Mouse (Mus musculus) stomach, embryonic 14.5 days (tissue): ENCODE data around the gene Ptpn4. TPM values are rescaled to one million over a fixed set of nuclear protein-coding genes. Genes with fewer than 3 reads are reported as not detected.

ENCODE experiments used
- ATAC-seq: fragments of 200-750 bp; cut with Nextera tagmentation; 2 replicates; pipeline ENCODE4 v1.8.0; 2017; ENCODE audit warnings: low read depth, moderate TSS enrichment; ENCODE audit not compliant: insufficient number of reproducible peaks, insufficient read depth, low FRiP score
- H3K27ac ChIP-seq: fragments of 300-500 bp; sonication (generic); 2 replicates; pipeline ENCODE4 v1.5.1; 2014; ENCODE audit warnings: mild to moderate bottlenecking, low read length, moderate library complexity, mixed read lengths
- H3K27me3 ChIP-seq: fragments of 300-500 bp; sonication (generic); 2 replicates; pipeline ENCODE4 v1.6.1; 2014; ENCODE audit warnings: low read length, control low read depth, mixed read lengths; ENCODE audit not compliant: control insufficient read depth, insufficient read depth
- H3K36me3 ChIP-seq: fragments of 300-500 bp; sonication (generic); 2 replicates; pipeline ENCODE4 v1.6.1; 2014; ENCODE audit warnings: mild to moderate bottlenecking, control low read depth, low read length, moderate library complexity, mixed read lengths; ENCODE audit not compliant: control insufficient read depth, insufficient read depth
- H3K4me1 ChIP-seq: fragments of 300-500 bp; sonication (generic); 2 replicates; pipeline ENCODE4 v1.6.1; 2014; ENCODE audit warnings: low read length, control low read depth, mixed read lengths; ENCODE audit not compliant: control insufficient read depth, insufficient read depth
- H3K4me2 ChIP-seq: fragments of 300-500 bp; sonication (generic); replicated peaks from 2 replicates; pipeline ENCODE4 v1.6.1; 2014; ENCODE audit warnings: low read depth, low read length, control low read depth
- H3K4me3 ChIP-seq: fragments of 300-500 bp; sonication (generic); 2 replicates; pipeline ENCODE4 v1.5.1; 2014; ENCODE audit warnings: low read depth, low read length, control low read depth
- H3K9ac ChIP-seq: fragments of 300-500 bp; sonication (generic); replicated peaks from 2 replicates; pipeline ENCODE4 v1.6.1; 2014; ENCODE audit warnings: low read depth, mild to moderate bottlenecking, control low read depth, low read length, moderate library complexity, mixed read lengths
- H3K9me3 ChIP-seq: fragments of 300-500 bp; sonication (generic); 2 replicates; pipeline ENCODE4 v1.6.1; 2016; ENCODE audit warnings: low read depth, low read length, control low read depth; ENCODE audit not compliant: control insufficient read depth
- WGBS: fragments of 180-500 bp; shearing (Covaris S2); extraction: QIAGEN DNeasy Blood & Tissue Kit; methylation state at CpG from one replicate; pipeline ENCODE4 v1.1.7; 2014; 5-methylcytosine and 5-hydroxymethylcytosine counted together
- polyA plus RNA-seq: library from polyadenylated mRNA; unstranded; fragments of >200 nt; fragmentation: Nextera tagmentation; extraction: Ambion mirVana; gene quantifications from 2 replicates; pipeline ENCODE4 v1.2.1, GENCODE M21; 2014

Ptpn4 gene
- polyA plus RNA-seq, 1 experiment from 2014 or later = 8.8 TPM

GRCm38 (mm10) chr1:119863507-119864296, 26.3 kb upstream of the Ptpn4 start:
- Histone ChIP-seq H3K27me3 (no peaks in the 10 kb centered on the region), H3K36me3 (no peaks in the 10 kb centered on the region), H3K9ac (no peak overlapping the region), H3K4me1 (no peaks in the 10 kb centered on the region), H3K4me2 (no peak overlapping the region), H3K27ac (no peak overlapping the region), H3K9me3 (no peaks in the 10 kb centered on the region), H3K4me3 (no peak overlapping the region)
- ATAC-seq = no peak
- 76% methylated on average over 7 of the region's 7 CpGs for WGBS

- Histone ChIP-seq H3K9me3 (no peaks in the 10 kb centered on the region), H3K36me3 (no peaks in the 10 kb centered on the region), H3K27me3 (no peaks in the 10 kb centered on the region), H3K4me1 (no peaks in the 10 kb centered on the region), H3K27ac (no peak overlapping the region), H3K4me3 (no peak overlapping the region), H3K4me2 (no peak overlapping the region), H3K9ac (no peak overlapping the region)
- no peak for ATAC-seq
- 84% methylated on average over 5 of the region's 5 CpGs for WGBS
Observed at GRCm38 (mm10) chr1:119859566-119859965, 22.2 kb upstream of the Ptpn4 start.

- 89% methylated on average over 5 of the region's 5 CpGs for WGBS
- Histone ChIP-seq H3K9me3 (no peaks in the 10 kb centered on the region), H3K4me3 (no peak overlapping the region), H3K27ac (no peak overlapping the region), H3K27me3 (no peaks in the 10 kb centered on the region), H3K9ac (no peak overlapping the region), H3K4me1 (no peaks in the 10 kb centered on the region), H3K36me3 (no peaks in the 10 kb centered on the region), H3K4me2 (no peak overlapping the region)
- no peak for ATAC-seq
Observed at GRCm38 (mm10) chr1:119852980-119853379, 15.6 kb upstream of the Ptpn4 start.

GRCm38 (mm10) chr1:119852339-119852738, 14.9 kb upstream of the Ptpn4 start:
- no peak overlapping the region for H3K27ac ChIP-seq
- WGBS = 71% methylated on average over 4 of the region's 4 CpGs
- H3K9ac ChIP-seq = no peak overlapping the region
- H3K4me3 ChIP-seq = no peak overlapping the region
- H3K4me2 ChIP-seq = no peak overlapping the region
- no peaks in the 10 kb centered on the region for H3K9me3 ChIP-seq
- ATAC-seq = no peak
- H3K27me3 ChIP-seq = no peaks in the 10 kb centered on the region
- H3K36me3 ChIP-seq = no peaks in the 10 kb centered on the region
- no peaks in the 10 kb centered on the region for H3K4me1 ChIP-seq

- no peaks in the 10 kb centered on the region for H3K27me3 ChIP-seq
- no peak overlapping the region for H3K27ac ChIP-seq
- no peaks in the 10 kb centered on the region for H3K36me3 ChIP-seq
- no peak for ATAC-seq
- H3K4me2 ChIP-seq = no peak overlapping the region
- H3K9ac ChIP-seq = no peak overlapping the region
- H3K9me3 ChIP-seq = no peaks in the 10 kb centered on the region
- 93% methylated on average over 12 of the region's 12 CpGs for WGBS
- H3K4me1 ChIP-seq = no peaks in the 10 kb centered on the region
- H3K4me3 ChIP-seq = no peak overlapping the region
Observed at GRCm38 (mm10) chr1:119849146-119849935, 11.9 kb upstream of the Ptpn4 start.

GRCm38 (mm10) chr1:119845321-119845720, 7.9 kb upstream of the Ptpn4 start:
- Histone ChIP-seq H3K4me2 (no peak overlapping the region), H3K27ac (no peak overlapping the region), H3K36me3 (no peaks in the 10 kb centered on the region), H3K27me3 (no peaks in the 10 kb centered on the region), H3K9ac (no peak overlapping the region), H3K4me3 (no peak overlapping the region), H3K9me3 (no peaks in the 10 kb centered on the region), H3K4me1 (no peaks in the 10 kb centered on the region)
- ATAC-seq = no peak
- 61% methylated on average over 4 of the region's 4 CpGs for WGBS

- no peak overlapping the region for H3K4me3 ChIP-seq
- ATAC-seq = no peak
- H3K27me3 ChIP-seq = no peaks in the 10 kb centered on the region
- no peaks in the 10 kb centered on the region for H3K36me3 ChIP-seq
- no peak overlapping the region for H3K9ac ChIP-seq
- H3K27ac ChIP-seq = no peak overlapping the region
- WGBS = 89% methylated on average over 3 of the region's 3 CpGs
- no peaks in the 10 kb centered on the region for H3K4me1 ChIP-seq
- no peak overlapping the region for H3K4me2 ChIP-seq
- no peaks in the 10 kb centered on the region for H3K9me3 ChIP-seq
Observed at GRCm38 (mm10) chr1:119843121-119843520, 5.7 kb upstream of the Ptpn4 start.

- no peak overlapping the region for H3K9ac ChIP-seq
- no peaks in the 10 kb centered on the region for H3K36me3 ChIP-seq
- H3K27ac ChIP-seq = no peak overlapping the region
- H3K27me3 ChIP-seq = no peaks in the 10 kb centered on the region
- no peak overlapping the region for H3K4me3 ChIP-seq
- H3K4me1 ChIP-seq = peaks cover 8% of the 10 kb centered on the region
- 38% methylated on average over 3 of the region's 3 CpGs for WGBS
- no peak for ATAC-seq
- no peaks in the 10 kb centered on the region for H3K9me3 ChIP-seq
- H3K4me2 ChIP-seq = no peak overlapping the region
Observed at GRCm38 (mm10) chr1:119838241-119838640, 828 bp upstream of the Ptpn4 start.
